15 mouse cellular contexts compared by ENCODE assay signal in the genomic region with DNA sequence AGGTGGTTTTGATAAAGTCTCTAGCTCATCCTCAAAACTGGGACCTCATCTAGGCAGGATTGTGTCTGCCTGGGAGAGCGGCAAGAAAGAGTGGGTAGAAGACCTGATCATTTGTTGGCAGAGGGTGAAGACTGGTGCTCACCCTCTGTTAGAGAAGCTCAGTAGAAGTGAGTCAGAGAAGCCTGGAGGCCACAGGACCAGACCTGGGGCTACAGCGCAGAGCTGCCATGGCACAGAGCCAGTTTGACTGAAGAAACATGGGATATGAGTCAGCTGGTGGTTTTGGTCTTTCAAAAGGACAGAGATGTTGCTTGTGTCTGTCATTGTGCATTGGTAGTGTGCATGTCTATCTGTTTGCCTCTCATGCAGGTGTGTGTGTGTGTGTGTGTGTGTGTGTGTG. TPM values are rescaled to one million over a fixed set of nuclear protein-coding genes. Genes with fewer than 3 reads are reported as not detected.
DNase-seq lines count a peak whose midpoint lies in the region; ATAC-seq and TF ChIP-seq lines count a peak whose summit lies in the region.
"Had no signal": no experiment of that assay in that cellular context is flagged by ENCODE, and none has a peak within 500 bp of the region (broad histone marks: within the 10 kb centered on the region; RNA-seq: fewer than 3 reads in every experiment).

No protein-coding gene starts in this region.

- H3K27ac ChIP-seq in hindbrain, postnatal 0 days, result no peak overlapping the region
- H3K27ac ChIP-seq: embryonic facial prominence, embryonic 13.5 days; macrophage had no signal

- no peaks in the 10 kb centered on the region for H3K9me3 ChIP-seq in hindbrain, postnatal 0 days (ENCODE audit: low read length)
- H3K9me3 ChIP-seq: embryonic facial prominence, embryonic 13.5 days had no signal

- no peak overlapping the region for H3K4me3 ChIP-seq in hindbrain, postnatal 0 days (ENCODE audit: low read length)
- H3K4me3 ChIP-seq: embryonic facial prominence, embryonic 13.5 days had no signal

- no peaks in the 10 kb centered on the region for H3K36me3 ChIP-seq in hindbrain, postnatal 0 days (ENCODE audit: insufficient read depth, low read length)
- H3K36me3 ChIP-seq: embryonic facial prominence, embryonic 13.5 days had no signal

- 85% methylated on average over 2 of the region's 2 CpGs for WGBS in hindbrain, postnatal 0 days

- ATAC-seq in cerebellum, adult (ENCODE audit: insufficient number of reproducible peaks, low FRiP score, low TSS enrichment), result peak; percentile 64; the same call in 1 of the 2 replicates
- ATAC-seq in frontal cortex, adult (ENCODE audit: low TSS enrichment), result no peak
- no peak for ATAC-seq in hindbrain, postnatal 0 days
- ATAC-seq: forebrain, embryonic 14.5 days; intestine, embryonic 16.5 days had no signal

- no peak for TF ChIP-seq CTCF in hindbrain, postnatal 0 days (IDR thresholded peaks at IDR 0.05; ENCODE audit: low read depth)

- no peaks in the 10 kb centered on the region for H3K27me3 ChIP-seq in hindbrain, postnatal 0 days (ENCODE audit: insufficient read depth, low read length)
- H3K27me3 ChIP-seq: embryonic facial prominence, embryonic 13.5 days had no signal

- intact Hi-C loops in left cerebral cortex, postnatal 36 days (cut with DNase I), result no loop called here

- no peaks in the 10 kb centered on the region for H3K4me1 ChIP-seq in hindbrain, postnatal 0 days (ENCODE audit: insufficient read depth, low read length)
- H3K4me1 ChIP-seq: embryonic facial prominence, embryonic 13.5 days had no signal

- DNase-seq in cerebellum, postnatal 4 days (ENCODE audit: low spot score in 2 of 2), result no peak
- DNase-seq in 3T3-L1 (ENCODE audit: low read depth, low spot score), result peak; percentile 96
- DNase-seq in adrenal gland, postnatal 36 days, result peak; percentile 85 to 90
- DNase-seq in cerebellum, postnatal 36 days, result peak; percentile 66 to 69
- DNase-seq in hindbrain, postnatal 0 days (ENCODE audit: low spot score), result no peak
- no peak for DNase-seq in left cerebral cortex, postnatal 36 days (ENCODE audit: low spot score in 2 of 2)
- DNase-seq: B cell, adult 2 months; gastrocnemius, postnatal 25 days; thymus, postnatal 14 days had no signal

- H3K4me2 ChIP-seq in hindbrain, postnatal 0 days (ENCODE audit: low read depth, low read length), result no peak overlapping the region
- H3K4me2 ChIP-seq: embryonic facial prominence, embryonic 13.5 days had no signal

- H3K9ac ChIP-seq in hindbrain, postnatal 0 days (replicated peaks; ENCODE audit: low read length), result no peak overlapping the region
- H3K9ac ChIP-seq: embryonic facial prominence, embryonic 13.5 days had no signal

RNA-seq across cellular contexts. Expression of a gene that starts 26.0 kb away (rescaled TPM):
- 10 to 100 TPM; 20.1 to 61.2 TPM for total RNA-seq in adrenal gland, postnatal 36 days (2021)
- 68.8 and 73.0 TPM in 2 replicates for total RNA-seq in hindbrain, postnatal 0 days (2014; rRNA removed)
- polyA plus RNA-seq in hindbrain, postnatal 0 days (2015; fragmentation: Nextera tagmentation; extraction: Ambion mirVana), result 30.6 and 31.1 TPM in 2 replicates
- total RNA-seq in left cerebral cortex, postnatal 36 days (2021), result 100 to 1,000 TPM; 100 to 126 TPM
- polyA plus RNA-seq: macrophage had no signal

Comparison
In these comparisons a context has a peak if more than half of its experiments do, and no peak if none do; other contexts are left out.
1. DNase-seq: peak in 3T3-L1 (single experiment), adrenal gland, postnatal 36 days (2 of 2) and cerebellum, postnatal 36 days (2 of 2); none in cerebellum, postnatal 4 days (0 of 2), hindbrain, postnatal 0 days (single experiment) and left cerebral cortex, postnatal 36 days (0 of 2).